Mouse (Mus musculus) heart, embryonic 13.5 days (tissue): ENCODE data around the gene Ubxn4. TPM values are rescaled to one million over a fixed set of nuclear protein-coding genes. Genes with fewer than 3 reads are reported as not detected.
"Not testable (repeated sequence)": the region's sequence is repeated elsewhere in the genome, so short reads cannot be mapped to it uniquely, and the experiment has no call there.

Source experiments
- ATAC-seq: fragments of 200-750 bp; cut with Nextera tagmentation; 2 replicates; pipeline ENCODE4 v1.8.0; 2017; ENCODE audit warnings: moderate TSS enrichment; ENCODE audit not compliant: insufficient number of reproducible peaks, low FRiP score, low TSS enrichment; ENCODE audit errors: extremely low read depth
- H3K27ac ChIP-seq: fragments of 300-500 bp; sonication (generic); replicated peaks from 2 replicates; pipeline ENCODE4 v1.5.1; 2015; ENCODE audit warnings: moderate library complexity, mild to moderate bottlenecking, inconsistent platforms
- H3K27me3 ChIP-seq: fragments of 300-500 bp; sonication (generic); replicated peaks from 2 replicates; pipeline ENCODE4 v1.6.1; 2015; ENCODE audit warnings: mild to moderate bottlenecking, inconsistent platforms
- H3K36me3 ChIP-seq: fragments of 300-500 bp; sonication (generic); 2 replicates; pipeline ENCODE4 v1.6.1; 2015; ENCODE audit warnings: mild to moderate bottlenecking, inconsistent platforms
- H3K4me1 ChIP-seq: fragments of 300-500 bp; sonication (generic); 2 replicates; pipeline ENCODE4 v1.6.1; 2015; ENCODE audit warnings: inconsistent platforms
- H3K4me2 ChIP-seq: fragments of 300-500 bp; sonication (generic); 2 replicates; pipeline ENCODE4 v1.6.1; 2015; ENCODE audit warnings: inconsistent platforms, mild to moderate bottlenecking, moderate library complexity
- H3K4me3 ChIP-seq: fragments of 300-500 bp; sonication (generic); 2 replicates; pipeline ENCODE4 v1.5.1; 2015; ENCODE audit warnings: moderate library complexity, mild to moderate bottlenecking, inconsistent platforms
- H3K9ac ChIP-seq: fragments of 300-500 bp; sonication (generic); 2 replicates; pipeline ENCODE4 v1.6.1; 2015; ENCODE audit warnings: inconsistent platforms, mild to moderate bottlenecking, moderate library complexity
- H3K9me3 ChIP-seq: fragments of 300-500 bp; sonication (generic); 2 replicates; pipeline ENCODE4 v1.6.1; 2016; ENCODE audit warnings: inconsistent platforms
- WGBS: fragments of 180-500 bp; shearing (Covaris S2); methylation state at CpG from one replicate; pipeline ENCODE4 v1.1.7; 2015; ENCODE audit warnings: mixed read lengths; 5-methylcytosine and 5-hydroxymethylcytosine counted together
- polyA plus RNA-seq: library from polyadenylated mRNA; unstranded; fragments of >200 nt; fragmentation: Nextera tagmentation; extraction: Ambion mirVana; gene quantifications from 2 replicates; pipeline ENCODE4 v1.2.1, GENCODE M21; 2015

Ubxn4 gene
- polyA plus RNA-seq: 49.2 and 63.6 TPM in 2 replicates

- WGBS: 10% methylated on average over 10 of the region's 10 CpGs
Measured at GRCm38 (mm10) chr1:128243627-128243995, at the start of gene Ubxn4. Ubxn4 (plus strand) TSS chr1:128243964.

GRCm38 (mm10) chr1:128194011-128194410 lies 49.8 kb upstream of the Ubxn4 start:
- ATAC-seq: no peak
- no peak overlapping the region for H3K9ac ChIP-seq
- H3K4me3 ChIP-seq: no peak overlapping the region
- no peaks in the 10 kb centered on the region for H3K27me3 ChIP-seq
- 60% methylated on average over 2 of the region's 2 CpGs for WGBS
- H3K36me3 ChIP-seq: peaks cover 68% of the 10 kb centered on the region
- no peaks in the 10 kb centered on the region for H3K9me3 ChIP-seq
- H3K27ac ChIP-seq: no peak overlapping the region
- H3K4me2 ChIP-seq: no peak overlapping the region
- peaks cover 8% of the 10 kb centered on the region for H3K4me1 ChIP-seq

More at GRCm38 (mm10) chr1:128243627-128243995, at the start of gene Ubxn4:
- H3K27ac ChIP-seq: peak within 1 kb of the TSS; percentile 96
- H3K9me3 ChIP-seq: no peaks in the 10 kb centered on the region
- peak within 1 kb of the TSS; percentile 85 for H3K4me3 ChIP-seq
- H3K4me1 ChIP-seq: peaks cover 19% of the 10 kb centered on the region
- no peak for ATAC-seq
- H3K27me3 ChIP-seq: no peaks in the 10 kb centered on the region
- H3K4me2 ChIP-seq: peak within 1 kb of the TSS; percentile 85
- H3K9ac ChIP-seq: peak within 1 kb of the TSS; percentile 93
- peaks cover 18% of the 10 kb centered on the region for H3K36me3 ChIP-seq

GRCm38 (mm10) chr1:128197353-128197752 lies 46.4 kb upstream of the Ubxn4 start:
- no peak for ATAC-seq
- WGBS: 80% methylated on average over 1 of the region's 1 CpGs
- H3K4me1 ChIP-seq: peaks cover 8% of the 10 kb centered on the region

GRCm38 (mm10) chr1:128213261-128213660 lies 30.5 kb upstream of the Ubxn4 start:
- Histone ChIP-seq H3K36me3 (peaks cover 44% of the 10 kb centered on the region), H3K27ac (peak overlapping the region; percentile 42), H3K4me3 (no peak overlapping the region), H3K4me2 (no peak overlapping the region), H3K27me3 (no peaks in the 10 kb centered on the region), H3K4me1 (peaks cover 8% of the 10 kb centered on the region), H3K9ac (no peak overlapping the region), H3K9me3 (no peaks in the 10 kb centered on the region)
- no peak for ATAC-seq
- WGBS: 38% methylated on average over 5 of the region's 5 CpGs

More at GRCm38 (mm10) chr1:128197353-128197752, 46.4 kb upstream of the Ubxn4 start:
- no peak overlapping the region for H3K9ac ChIP-seq
- H3K4me3 ChIP-seq: no peak overlapping the region
- H3K27ac ChIP-seq: no peak overlapping the region
- no peaks in the 10 kb centered on the region for H3K27me3 ChIP-seq
- H3K9me3 ChIP-seq: no peaks in the 10 kb centered on the region
- H3K4me2 ChIP-seq: no peak overlapping the region
- peaks cover 61% of the 10 kb centered on the region for H3K36me3 ChIP-seq

GRCm38 (mm10) chr1:128221886-128222285 lies 21.9 kb upstream of the Ubxn4 start:
- Histone ChIP-seq H3K4me1 (no peaks in the 10 kb centered on the region), H3K36me3 (peaks cover 66% of the 10 kb centered on the region), H3K9me3 (no peaks in the 10 kb centered on the region), H3K9ac (no peak overlapping the region), H3K4me2 (no peak overlapping the region), H3K27ac (no peak overlapping the region), H3K27me3 (no peaks in the 10 kb centered on the region), H3K4me3 (no peak overlapping the region)
- WGBS: 95% methylated on average over 2 of the region's 2 CpGs
- no peak for ATAC-seq

- peaks cover 69% of the 10 kb centered on the region for H3K36me3 ChIP-seq
- H3K9ac ChIP-seq: no peak overlapping the region
- H3K27me3 ChIP-seq: no peaks in the 10 kb centered on the region
- H3K4me3 ChIP-seq: no peak overlapping the region
- 63% methylated on average over 1 of the region's 1 CpGs for WGBS
- no peak overlapping the region for H3K4me2 ChIP-seq
- H3K4me1 ChIP-seq: no peaks in the 10 kb centered on the region
- H3K9me3 ChIP-seq: no peaks in the 10 kb centered on the region
- ATAC-seq: no peak
- no peak overlapping the region for H3K27ac ChIP-seq
Measured at GRCm38 (mm10) chr1:128223304-128223703, 20.5 kb upstream of the Ubxn4 start.

DNA sequence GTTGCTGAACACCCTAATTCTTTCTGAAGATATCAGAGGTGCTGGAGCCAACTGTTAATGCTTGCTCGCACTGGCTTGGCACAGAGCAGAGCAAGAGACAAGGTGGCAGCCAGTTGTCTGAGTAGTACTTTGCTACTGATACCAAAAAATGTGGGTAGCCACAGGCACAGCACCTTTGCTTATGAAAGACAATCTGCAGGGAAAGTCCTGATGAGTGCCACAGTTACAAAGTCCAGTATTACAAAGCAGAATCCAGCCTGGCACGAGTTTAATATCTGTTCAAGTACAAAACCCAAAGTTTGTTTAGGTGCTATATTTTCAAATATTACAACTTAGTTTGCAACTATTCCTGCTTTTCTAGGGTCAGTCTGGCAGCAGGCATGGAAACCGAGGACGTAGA lies 8.6 kb upstream of the Ubxn4 start:
- Histone ChIP-seq H3K4me2 (no peak overlapping the region), H3K9ac (no peak overlapping the region), H3K27me3 (no peaks in the 10 kb centered on the region), H3K4me3 (no peak overlapping the region), H3K27ac (no peak overlapping the region), H3K4me1 (no peaks in the 10 kb centered on the region), H3K9me3 (no peaks in the 10 kb centered on the region), H3K36me3 (peaks cover 84% of the 10 kb centered on the region)
- no peak for ATAC-seq
- WGBS: 95% methylated on average over 4 of the region's 4 CpGs

GRCm38 (mm10) chr1:128243996-128244726 lies 397 bp downstream of the Ubxn4 start:
- H3K27ac ChIP-seq: peak overlapping the region; percentile 96
- under 1% methylated on average over 71 of the region's 71 CpGs for WGBS
- peak overlapping the region; percentile 85 for H3K4me2 ChIP-seq
- no peaks in the 10 kb centered on the region for H3K27me3 ChIP-seq
- ATAC-seq: peak; percentile 92
- H3K4me1 ChIP-seq: peaks cover 19% of the 10 kb centered on the region
- peaks cover 14% of the 10 kb centered on the region for H3K36me3 ChIP-seq
- peak overlapping the region; percentile 93 for H3K9ac ChIP-seq
- no peaks in the 10 kb centered on the region for H3K9me3 ChIP-seq
- H3K4me3 ChIP-seq: peak overlapping the region; percentile 85

- H3K9me3 ChIP-seq: no peaks in the 10 kb centered on the region
- H3K4me2 ChIP-seq: peak overlapping the region; percentile 85
- H3K4me3 ChIP-seq: peak overlapping the region; percentile 85
- ATAC-seq: peak; percentile 45; the same call in 1 of the 2 replicates
- 1% methylated on average over 19 of the region's 19 CpGs for WGBS
- H3K27me3 ChIP-seq: no peaks in the 10 kb centered on the region
- peak overlapping the region; percentile 93 for H3K9ac ChIP-seq
- H3K4me1 ChIP-seq: peaks cover 19% of the 10 kb centered on the region
- H3K36me3 ChIP-seq: peaks cover 11% of the 10 kb centered on the region
- H3K27ac ChIP-seq: peak overlapping the region; percentile 96
Measured at GRCm38 (mm10) chr1:128244727-128245355, 1.1 kb downstream of the Ubxn4 start.

DNA sequence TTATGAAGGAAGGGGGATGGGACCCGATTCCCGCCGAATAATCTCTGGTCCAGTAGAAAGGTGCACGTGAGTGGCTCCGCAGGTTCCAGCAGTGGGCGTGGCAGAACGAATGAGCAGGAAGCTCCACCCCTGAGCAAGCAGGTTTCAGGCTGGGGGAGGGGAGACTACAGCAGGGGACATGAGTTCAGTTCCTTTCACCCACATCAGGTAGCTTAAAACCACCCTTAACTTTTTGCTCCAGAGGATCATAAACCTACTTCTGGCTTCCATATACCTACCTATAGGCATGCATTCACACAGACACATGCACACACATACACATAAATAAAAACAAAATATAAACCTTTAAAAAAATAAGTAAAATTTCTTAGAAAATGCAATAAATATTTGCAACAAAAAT lies 23.3 kb downstream of the Ubxn4 start:
- H3K4me3 ChIP-seq, H3K9ac ChIP-seq, H3K27me3 ChIP-seq, H3K9me3 ChIP-seq, H3K27ac ChIP-seq, H3K4me1 ChIP-seq, ATAC-seq, H3K4me2 ChIP-seq: not testable (repeated sequence)
- WGBS: 82% methylated on average over 7 of the region's 7 CpGs
- H3K36me3 ChIP-seq: peaks cover 98% of the 10 kb centered on the region

DNA sequence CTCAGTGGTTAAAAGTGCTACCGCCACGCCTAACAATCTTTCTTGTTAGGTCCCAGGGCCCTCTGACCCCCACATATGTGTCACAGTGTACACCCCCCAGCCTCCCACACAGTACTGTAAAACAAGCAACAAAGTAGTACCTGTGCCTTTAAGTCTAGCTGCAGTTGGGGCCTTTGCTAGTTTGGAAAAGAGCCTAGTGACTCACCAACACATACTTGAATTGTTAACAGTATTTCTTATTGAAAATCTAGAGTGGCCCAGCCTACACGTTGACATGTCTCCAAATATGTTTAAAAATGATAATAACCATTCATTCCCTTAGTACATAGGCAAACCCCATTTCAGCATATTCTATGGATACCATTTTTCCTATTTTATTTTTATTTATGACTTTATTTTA lies 27.0 kb downstream of the Ubxn4 start:
- Histone ChIP-seq H3K4me1 (no peaks in the 10 kb centered on the region), H3K27ac (no peak overlapping the region), H3K36me3 (peaks cover 96% of the 10 kb centered on the region), H3K27me3 (no peaks in the 10 kb centered on the region), H3K9me3 (no peaks in the 10 kb centered on the region), H3K4me3 (no peak overlapping the region), H3K9ac (no peak overlapping the region), H3K4me2 (no peak overlapping the region)
- WGBS: 90% methylated on average over 3 of the region's 3 CpGs
- no peak for ATAC-seq
